Mouse (Mus musculus) cerebellum, postnatal 25 days (tissue): ENCODE results near the gene Slc45a3.
A peak's percentile ranks its signal among the peaks of the same experiment; 100 is the strongest.

ENCODE experiments used
- DNase-seq, 2 experiments: peaks; one replicate each; pipeline ENCODE4 v3.0.0; 2021; ENCODE audit warnings: mixed read lengths in 2 of 2

Slc45a3 gene

GRCm38 (mm10) chr1:132000506-132000905 is 37.7 kb downstream of the Slc45a3 start:
- no peak for DNase-seq

- no peak for DNase-seq
Observed at GRCm38 (mm10) chr1:132001880-132002330, 39.1 kb downstream of the Slc45a3 start.

- no peak for DNase-seq
Observed at GRCm38 (mm10) chr1:132003111-132003510, 40.3 kb downstream of the Slc45a3 start.

GRCm38 (mm10) chr1:132003817-132004216 is 41.0 kb downstream of the Slc45a3 start:
- DNase-seq, result no peak

GRCm38 (mm10) chr1:132004574-132005180 is 41.9 kb downstream of the Slc45a3 start:
- no peak for DNase-seq

- no peak for DNase-seq
Observed at GRCm38 (mm10) chr1:132005466-132005865, 42.7 kb downstream of the Slc45a3 start.

- DNase-seq, result no peak
Observed at GRCm38 (mm10) chr1:132006046-132006445, 43.3 kb downstream of the Slc45a3 start.

GRCm38 (mm10) chr1:132006721-132007120 is 44.0 kb downstream of the Slc45a3 start:
- DNase-seq, result no peak

- peak; percentile 92 to 94 for DNase-seq
Observed at GRCm38 (mm10) chr1:132007282-132007815, 44.6 kb downstream of the Slc45a3 start, which contains the start of gene Elk4. Gene Elk4 (plus strand): TSS chr1:132007607.

GRCm38 (mm10) chr1:132007828-132008827 is 45.4 kb downstream of the Slc45a3 start:
- peak; percentile 86 to 93 for DNase-seq

- DNase-seq, result no peak
Observed at GRCm38 (mm10) chr1:132008881-132009644, 46.3 kb downstream of the Slc45a3 start.

- DNase-seq, result no peak
Observed at GRCm38 (mm10) chr1:132010632-132011501, 48.1 kb downstream of the Slc45a3 start.

GRCm38 (mm10) chr1:132011785-132012184 is 49.0 kb downstream of the Slc45a3 start:
- no peak for DNase-seq

GRCm38 (mm10) chr1:132012861-132013260 is 50.1 kb downstream of the Slc45a3 start:
- DNase-seq, result no peak

GRCm38 (mm10) chr1:132014800-132015199 is 52.0 kb downstream of the Slc45a3 start:
- no peak for DNase-seq

- DNase-seq, result no peak
Observed at GRCm38 (mm10) chr1:132016691-132017090, 53.9 kb downstream of the Slc45a3 start.

GRCm38 (mm10) chr1:132019876-132020275 is 57.1 kb downstream of the Slc45a3 start:
- no peak for DNase-seq

GRCm38 (mm10) chr1:132022107-132022506 is 59.3 kb downstream of the Slc45a3 start:
- DNase-seq, result no peak

GRCm38 (mm10) chr1:132026925-132027646 is 64.3 kb downstream of the Slc45a3 start:
- DNase-seq, result peak; percentile 25 to 51

- no peak for DNase-seq
Observed at GRCm38 (mm10) chr1:132027978-132028377, 65.2 kb downstream of the Slc45a3 start.

GRCm38 (mm10) chr1:132028413-132028812 is 65.6 kb downstream of the Slc45a3 start:
- no peak for DNase-seq
